Mouse (Mus musculus) hematopoietic stem cell, adult 5-6 weeks (primary cell): ENCODE results near the gene Tnfsf13. TPM values are rescaled to one million over a fixed set of nuclear protein-coding genes. Genes with fewer than 3 reads are reported as not detected.

Experiments
- total RNA-seq: library from RNA; stranded (forward); fragments of 172-1452, 232-1000 nt; gene quantifications from 2 replicates; pipeline ENCODE4 v1.2.3, GENCODE M21; 2017

The Tnfsf13 gene
- total RNA-seq, 1 experiment from 2014 or later = 15.9 TPM

Other genes starting within 250 kb of the Tnfsf13 start
- under 0.01 TPM in 1 of 2 replicates, not detected in the other for gene Dnah2, start 136.7 kb downstream of the Tnfsf13 start, total RNA-seq
- gene Efnb3, start 125.6 kb downstream of the Tnfsf13 start, total RNA-seq = 0.10 TPM in 1 of 2 replicates, not detected in the other
- 4.6 and 6.4 TPM in 2 replicates for gene Wrap53, start 105.5 kb downstream of the Tnfsf13 start, total RNA-seq
- gene Trp53, start 105.4 kb downstream of the Tnfsf13 start, total RNA-seq = 68.4 and 96.6 TPM in 2 replicates
- gene Atp1b2, start 79.8 kb downstream of the Tnfsf13 start, total RNA-seq = 1.0 and 7.6 TPM in 2 replicates
- not detected in 2 replicates for gene Shbg, start 67.9 kb downstream of the Tnfsf13 start, total RNA-seq
- 1.4 TPM in 1 of 2 replicates, not detected in the other for gene Sat2, start 63.8 kb downstream of the Tnfsf13 start, total RNA-seq
- 51.2 and 60.8 TPM in 2 replicates for gene Fxr2, start 52.8 kb downstream of the Tnfsf13 start, total RNA-seq
- 1.5 TPM in 1 of 2 replicates, not detected in the other for gene Sox15, start 30.5 kb downstream of the Tnfsf13 start, total RNA-seq
- 41.3 and 73.7 TPM in 2 replicates for gene Mpdu1, start 23.1 kb downstream of the Tnfsf13 start, total RNA-seq
- gene Cd68, start 19.6 kb downstream of the Tnfsf13 start, total RNA-seq = 11.4 and 16.7 TPM in 2 replicates
- gene Eif4a1, start 13.4 kb downstream of the Tnfsf13 start, total RNA-seq = 838 and 888 TPM in 2 replicates
- gene Senp3, start 3.7 kb downstream of the Tnfsf13 start, total RNA-seq = 99.1 and 105 TPM in 2 replicates
- gene Tnfsf12, start 10.1 kb upstream of the Tnfsf13 start, total RNA-seq = 1.4 and 3.3 TPM in 2 replicates
- 1.5 and 2.9 TPM in 2 replicates for gene Tnfsfm13, start 10.3 kb upstream of the Tnfsf13 start, total RNA-seq
- gene Polr2a, start 72.9 kb upstream of the Tnfsf13 start, total RNA-seq = 11.3 and 55.7 TPM in 2 replicates
- not detected in 2 replicates for gene Slc35g3, start 76.2 kb upstream of the Tnfsf13 start, total RNA-seq
- gene Zbtb4, start 80.1 kb upstream of the Tnfsf13 start, total RNA-seq = 4.4 and 6.9 TPM in 2 replicates
- 11.4 and 21.2 TPM in 2 replicates for gene Chrnb1, start 110.2 kb upstream of the Tnfsf13 start, total RNA-seq
- gene Fgf11, start 116.1 kb upstream of the Tnfsf13 start, total RNA-seq = 3.9 and 5.4 TPM in 2 replicates
- gene Tmem102, start 119.8 kb upstream of the Tnfsf13 start, total RNA-seq = 0.30 and 1.0 TPM in 2 replicates
- gene Gm39566, start 129.5 kb upstream of the Tnfsf13 start, total RNA-seq = not detected in 2 replicates
- not detected in 2 replicates for gene Spem2, start 132.7 kb upstream of the Tnfsf13 start, total RNA-seq
- not detected in 2 replicates for gene Spem1, start 136.4 kb upstream of the Tnfsf13 start, total RNA-seq
- gene Nlgn2, start 152.0 kb upstream of the Tnfsf13 start, total RNA-seq = 8.7 and 17.8 TPM in 2 replicates
- 130 and 149 TPM in 2 replicates for gene Tmem256, start 152.7 kb upstream of the Tnfsf13 start, total RNA-seq
- 27.2 and 33.3 TPM in 2 replicates for gene Plscr3, start 160.6 kb upstream of the Tnfsf13 start, total RNA-seq
- gene Tnk1, start 172.9 kb upstream of the Tnfsf13 start, total RNA-seq = 0.50 and 4.4 TPM in 2 replicates
- not detected in 2 replicates for gene Tmem95, start 192.2 kb upstream of the Tnfsf13 start, total RNA-seq
- 1.3 and 2.7 TPM in 2 replicates for gene Kctd11, start 195.6 kb upstream of the Tnfsf13 start, total RNA-seq
- 136 and 171 TPM in 2 replicates for gene Acap1, start 209.8 kb upstream of the Tnfsf13 start, total RNA-seq
- 12.1 and 33.3 TPM in 2 replicates for gene 2810408A11Rik, start 215.2 kb upstream of the Tnfsf13 start, total RNA-seq
- gene Neurl4, start 215.3 kb upstream of the Tnfsf13 start, total RNA-seq = 23.3 and 34.1 TPM in 2 replicates
- gene Gps2, start 228.1 kb upstream of the Tnfsf13 start, total RNA-seq = 37.0 and 64.9 TPM in 2 replicates
- gene Eif5a, start 236.2 kb upstream of the Tnfsf13 start, total RNA-seq = 553 and 938 TPM in 2 replicates